Mouse (Mus musculus) v-Abl transformed pro-B cells (cell line): ENCODE results near the gene Cfap161.

Experiments
- in situ Hi-C, 2 experiments: fragments of 400-800 bp; cut with MboI; formaldehyde crosslinking; loops; one replicate each; pipeline ENCODE4 v1.15.1; 2025; ENCODE audit not compliant: unreplicated experiment in 2 of 2

Cfap161 gene

GRCm38 (mm10) chr7:83806934-83807333 lies 12.3 kb upstream of the Cfap161 start:
- in situ Hi-C loops, result loop anchor here (5.0 to 25.0 kb wide), 6 partner anchors 78 to 1970 kb away; partner anchors contain the start of genes Btbd1 (in 1 of the 2), Mesd (in 1 of the 2) and Tlnrd1 (in 1 of the 2)

- in situ Hi-C loops, result loop anchor here (10.0 to 25.0 kb wide), 4 partner anchors 81 to 1966 kb away; partner anchors contain the start of genes Btbd1 (in 1 of the 2), Mesd (in 1 of the 2) and Tlnrd1 (in 1 of the 2)
Observed at GRCm38 (mm10) chr7:83803777-83804176, 9.1 kb upstream of the Cfap161 start.

- in situ Hi-C loops, result loop anchor here (10.0 to 25.0 kb wide), 4 partner anchors 82 to 1965 kb away; partner anchors contain the start of genes Btbd1 (in 1 of the 2), Mesd (in 1 of the 2) and Tlnrd1 (in 1 of the 2)
Observed at GRCm38 (mm10) chr7:83802509-83802908, 7.8 kb upstream of the Cfap161 start.

GRCm38 (mm10) chr7:83802007-83802406 lies 7.3 kb upstream of the Cfap161 start:
- in situ Hi-C loops, result loop anchor here (10.0 to 25.0 kb wide), 4 partner anchors 83 to 1965 kb away; partner anchors contain the start of genes Btbd1 (in 1 of the 2), Mesd (in 1 of the 2) and Tlnrd1 (in 1 of the 2)

- in situ Hi-C loops, result loop anchor here (10.0 to 25.0 kb wide), 4 partner anchors 83 to 1964 kb away; partner anchors contain the start of genes Btbd1 (in 1 of the 2), Mesd (in 1 of the 2) and Tlnrd1 (in 1 of the 2)
Observed at GRCm38 (mm10) chr7:83801483-83801875, 6.8 kb upstream of the Cfap161 start.

GRCm38 (mm10) chr7:83800561-83801482 lies 6.1 kb upstream of the Cfap161 start:
- in situ Hi-C loops, result loop anchor here (10.0 to 25.0 kb wide), 4 partner anchors 84 to 1964 kb away; partner anchors contain the start of genes Btbd1 (in 1 of the 2), Mesd (in 1 of the 2) and Tlnrd1 (in 1 of the 2)

- in situ Hi-C loops, result loop anchor here (10.0 to 25.0 kb wide), 4 partner anchors 85 to 1963 kb away; partner anchors contain the start of genes Btbd1 (in 1 of the 2), Mesd (in 1 of the 2) and Tlnrd1 (in 1 of the 2)
Observed at GRCm38 (mm10) chr7:83800071-83800470, 5.4 kb upstream of the Cfap161 start.

- in situ Hi-C loops, result no loop called here
Observed at GRCm38 (mm10) chr7:83798004-83798403, 3.3 kb upstream of the Cfap161 start.

- in situ Hi-C loops, result no loop called here
Observed at GRCm38 (mm10) chr7:83796177-83796576, 1.5 kb upstream of the Cfap161 start.

- in situ Hi-C loops, result no loop called here
Observed at GRCm38 (mm10) chr7:83794006-83794683, 535 bp downstream of the Cfap161 start.

- in situ Hi-C loops, result no loop called here
Observed at GRCm38 (mm10) chr7:83780881-83781280, 13.8 kb downstream of the Cfap161 start.

GRCm38 (mm10) chr7:83780026-83780425 lies 14.7 kb downstream of the Cfap161 start:
- in situ Hi-C loops, result no loop called here

GRCm38 (mm10) chr7:83779028-83779427 lies 15.7 kb downstream of the Cfap161 start:
- in situ Hi-C loops, result loop anchor here in 1 of 2 experiments (10.0 kb wide), 2 partner anchors 94 to 306 kb away; partner anchors contain the start of gene Cemip

- in situ Hi-C loops, result loop anchor here in 1 of 2 experiments (10.0 kb wide), 2 partner anchors 94 to 306 kb away; partner anchors contain the start of gene Cemip
Observed at GRCm38 (mm10) chr7:83778516-83778915, 16.2 kb downstream of the Cfap161 start.

GRCm38 (mm10) chr7:83774721-83775120 lies 20.0 kb downstream of the Cfap161 start:
- in situ Hi-C loops, result loop anchor here (5.0 to 25.0 kb wide), 6 partner anchors 90 to 588 kb away; partner anchors contain the start of gene Cemip (in 1 of the 2)

GRCm38 (mm10) chr7:83763674-83764073 lies 31.0 kb downstream of the Cfap161 start:
- in situ Hi-C loops, result loop anchor here in 1 of 2 experiments (25.0 kb wide), 1 partner anchor 599 kb away; no protein-coding TSS in a partner anchor

- in situ Hi-C loops, result loop anchor here in 1 of 2 experiments (25.0 kb wide), 1 partner anchor 600 kb away; no protein-coding TSS in a partner anchor
Observed at GRCm38 (mm10) chr7:83762336-83762735, 32.3 kb downstream of the Cfap161 start.

GRCm38 (mm10) chr7:83751055-83751454 lies 43.6 kb downstream of the Cfap161 start:
- in situ Hi-C loops, result loop anchor here in 1 of 2 experiments (25.0 kb wide), 1 partner anchor 611 kb away; no protein-coding TSS in a partner anchor

GRCm38 (mm10) chr7:83748405-83748804 lies 46.3 kb downstream of the Cfap161 start:
- in situ Hi-C loops, result no loop called here
